Mouse (Mus musculus) kidney, adult 2 months (tissue): ENCODE results near the gene Pfn1.

Experiments used
- CTCF ChIP-seq: fragments of 200-500 bp; conservative IDR thresholded peaks from 2 replicates; pipeline ENCODE4 v1.5.1; 2011; ENCODE audit warnings: low read depth, mild to moderate bottlenecking, control low read depth, low read length, moderate library complexity, mixed read lengths; ENCODE audit not compliant: insufficient read depth, insufficient read length
- POLR2A ChIP-seq: fragments of 200-500 bp; IDR thresholded peaks from one replicate; pipeline ENCODE4 v1.6.1; 2011; ENCODE audit warnings: low read depth, low read length, control low read depth

DNA sequence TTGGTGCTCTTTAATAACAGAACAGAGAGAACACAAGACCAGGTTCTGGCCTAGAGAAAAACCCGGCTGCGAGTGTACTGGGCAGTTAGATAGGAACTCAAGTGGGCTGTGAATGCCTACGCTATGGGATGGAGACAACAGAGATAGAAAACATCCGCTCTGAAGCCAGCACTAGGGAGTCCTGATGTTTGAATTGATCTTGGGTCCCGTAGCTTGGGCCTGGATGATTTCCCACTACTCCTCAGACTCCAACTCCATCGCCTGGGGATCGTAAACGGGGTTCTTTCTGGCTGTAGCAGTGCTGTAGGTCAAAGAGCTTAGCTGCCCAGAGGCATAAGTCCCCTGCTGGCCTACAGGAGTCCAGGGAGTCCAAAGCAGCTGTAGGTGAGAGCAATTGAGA is 33.9 kb upstream of the Pfn1 start:
- TF ChIP-seq CTCF (no peak), POLR2A (no peak)
